23 mouse cellular contexts compared by ENCODE assay signal in the genomic region with DNA sequence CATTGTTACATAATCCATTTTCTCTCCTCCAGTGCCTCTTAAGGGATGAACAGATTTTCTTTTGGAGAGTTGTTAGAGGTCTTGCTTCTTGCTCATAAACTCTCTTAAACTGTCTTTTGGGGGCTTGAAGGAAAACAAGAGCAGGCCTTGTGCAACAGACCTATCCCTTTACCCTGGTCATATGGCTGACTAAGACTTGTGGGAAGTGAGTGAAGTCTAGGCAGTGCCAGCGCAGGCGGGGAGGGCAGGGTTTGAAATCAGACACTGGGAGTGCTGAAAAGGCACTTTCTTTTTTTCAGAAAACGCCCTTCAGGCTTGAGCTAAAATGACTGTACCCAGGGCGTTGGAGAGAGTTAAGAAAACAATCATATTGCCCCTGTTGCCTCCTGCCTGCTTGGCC. TPM values are rescaled to one million over a fixed set of nuclear protein-coding genes. Genes with fewer than 3 reads are reported as not detected.
A peak's percentile ranks its signal among the peaks of the same experiment; 100 is the strongest.
DNase-seq lines count a peak whose midpoint lies in the region; ATAC-seq and TF ChIP-seq lines count a peak whose summit lies in the region.
"Had no signal": no experiment of that assay in that cellular context is flagged by ENCODE, and none has a peak within 500 bp of the region (broad histone marks: within the 10 kb centered on the region; RNA-seq: fewer than 3 reads in every experiment).

No protein-coding gene starts in this region.

- H3K27me3 ChIP-seq in spleen, adult 2 months (ENCODE audit: control insufficient read depth, insufficient read depth, low read length): no peaks in the 10 kb centered on the region
- no peaks in the 10 kb centered on the region for H3K27me3 ChIP-seq in CH12.LX (replicated peaks)
- no peaks in the 10 kb centered on the region for H3K27me3 ChIP-seq in hindbrain, postnatal 0 days (ENCODE audit: insufficient read depth, low read length)
- no peaks in the 10 kb centered on the region for H3K27me3 ChIP-seq in midbrain, embryonic 11.5 days (ENCODE audit: control insufficient read depth, insufficient read depth, low read length)
- H3K27me3 ChIP-seq: heart, embryonic 15.5 days; limb, embryonic 15.5 days; neural tube, embryonic 15.5 days had no signal

- no peak for TF ChIP-seq CTCF in spleen, adult 2 months (IDR thresholded peaks at IDR 0.05; ENCODE audit: extremely low read depth, insufficient read depth, insufficient read length, insufficient replicate concordance)
- TF ChIP-seq CTCF in CH12.LX (conservative IDR thresholded peaks at IDR 0.05 in 1 of 2, IDR thresholded peaks at IDR 0.05 in 1 of 2; ENCODE audit: low read depth in 2 of 2, low read length in 2 of 2): no peak
- TF ChIP-seq CTCF in hindbrain, postnatal 0 days (IDR thresholded peaks at IDR 0.05; ENCODE audit: low read depth): no peak

- H3K27ac ChIP-seq in spleen, adult 2 months (ENCODE audit: insufficient read depth, low read length): peak overlapping the region; percentile 67
- H3K27ac ChIP-seq in CH12.LX (ENCODE audit: insufficient read depth, low read depth): peak overlapping the region; percentile 64; the same call in 1 of the 2 replicates
- no peak overlapping the region for H3K27ac ChIP-seq in hindbrain, postnatal 0 days
- no peak overlapping the region for H3K27ac ChIP-seq in midbrain, embryonic 11.5 days (ENCODE audit: low read depth, low read length)
- H3K27ac ChIP-seq: heart, embryonic 15.5 days; hindbrain, embryonic 10.5 days; limb, embryonic 15.5 days; neural tube, embryonic 15.5 days had no signal

- peaks cover 9% of the 10 kb centered on the region; the same call in 1 of the 2 replicates for H3K4me1 ChIP-seq in spleen, adult 2 months (ENCODE audit: control insufficient read depth, insufficient read depth, insufficient read length)
- H3K4me1 ChIP-seq in CH12.LX (ENCODE audit: control insufficient read depth in 1 of 2, insufficient read depth in 2 of 2): peaks cover 10 to 61% of the 10 kb centered on the region in 2 experiments
- H3K4me1 ChIP-seq in hindbrain, postnatal 0 days (ENCODE audit: insufficient read depth, low read length): no peaks in the 10 kb centered on the region
- H3K4me1 ChIP-seq in midbrain, embryonic 11.5 days (ENCODE audit: control insufficient read depth, insufficient read depth, low read length): no peaks in the 10 kb centered on the region
- H3K4me1 ChIP-seq: heart, embryonic 15.5 days; hindbrain, embryonic 10.5 days; limb, embryonic 15.5 days; megakaryocyte, embryonic 14.5 days; neural tube, embryonic 15.5 days had no signal

- in situ Hi-C loops in CH12.LX (cut with MboI; ENCODE audit: low pct_ligation_motif_present, low pct_unique_long_range_greater_than_20kb, low sequenced_read_pairs): no loop called here

- H3K4me2 ChIP-seq in CH12.LX (ENCODE audit: insufficient read depth, low read depth, poor library complexity, severe bottlenecking): peak overlapping the region; percentile 95
- H3K4me2 ChIP-seq in hindbrain, postnatal 0 days (ENCODE audit: low read depth, low read length): no peak overlapping the region
- H3K4me2 ChIP-seq in midbrain, embryonic 11.5 days: no peak overlapping the region
- H3K4me2 ChIP-seq: heart, embryonic 15.5 days; limb, embryonic 15.5 days; neural tube, embryonic 15.5 days had no signal

- peak overlapping the region; percentile 49 for H3K4me3 ChIP-seq in spleen, adult 2 months (ENCODE audit: extremely low read depth, insufficient read depth, insufficient read length)
- peak overlapping the region; percentile 58 to 85 (median 81) for H3K4me3 ChIP-seq in CH12.LX (replicated peaks in 1 of 3; ENCODE audit: low read depth in 2 of 3, low read length in 2 of 3, poor library complexity in 1 of 3)
- no peak overlapping the region for H3K4me3 ChIP-seq in hindbrain, postnatal 0 days (ENCODE audit: low read length)
- H3K4me3 ChIP-seq in midbrain, embryonic 11.5 days (ENCODE audit: low read depth, low read length): no peak overlapping the region
- H3K4me3 ChIP-seq: heart, embryonic 15.5 days; hindbrain, embryonic 10.5 days; limb, embryonic 15.5 days; megakaryocyte, embryonic 14.5 days; neural tube, embryonic 15.5 days had no signal

- no peak for ATAC-seq in hindbrain, postnatal 0 days
- ATAC-seq in midbrain, embryonic 11.5 days (ENCODE audit: low FRiP score): no peak
- ATAC-seq: forebrain, embryonic 14.5 days; intestine, embryonic 16.5 days had no signal

- peaks cover 49% of the 10 kb centered on the region for H3K79me2 ChIP-seq in CH12.LX (replicated peaks; ENCODE audit: control insufficient read depth, extremely low read depth, insufficient read depth, poor library complexity, severe bottlenecking)

- TF ChIP-seq EP300 in CH12.LX (IDR thresholded peaks at IDR 0.05; ENCODE audit: low read length): no peak

- no peaks in the 10 kb centered on the region for H3K36me3 ChIP-seq in spleen, adult 2 months (ENCODE audit: control insufficient read depth, insufficient read depth, low read length)
- H3K36me3 ChIP-seq in CH12.LX (replicated peaks in 1 of 2; ENCODE audit: control insufficient read depth in 1 of 2, insufficient read depth in 1 of 2, low read length in 1 of 2): peaks cover 0 to 15% of the 10 kb centered on the region in 2 experiments
- H3K36me3 ChIP-seq in hindbrain, postnatal 0 days (ENCODE audit: insufficient read depth, low read length): no peaks in the 10 kb centered on the region
- no peaks in the 10 kb centered on the region for H3K36me3 ChIP-seq in midbrain, embryonic 11.5 days (ENCODE audit: control insufficient read depth, insufficient read depth, low read length)
- H3K36me3 ChIP-seq: heart, embryonic 15.5 days; hindbrain, embryonic 10.5 days; limb, embryonic 15.5 days; neural tube, embryonic 15.5 days had no signal

- peak overlapping the region; percentile 62 for H3K9ac ChIP-seq in CH12.LX (ENCODE audit: insufficient read depth, low read depth)
- H3K9ac ChIP-seq in hindbrain, postnatal 0 days (replicated peaks; ENCODE audit: low read length): no peak overlapping the region
- H3K9ac ChIP-seq in midbrain, embryonic 11.5 days (ENCODE audit: low read length): no peak overlapping the region
- H3K9ac ChIP-seq: heart, embryonic 15.5 days; limb, embryonic 15.5 days; neural tube, embryonic 15.5 days had no signal

- TF ChIP-seq RAD21 in CH12.LX (IDR thresholded peaks at IDR 0.05; ENCODE audit: low read depth, low read length): no peak

- dilution Hi-C loops in CH12.LX (cut with MboI; ENCODE audit: extremely low pct_ligation_motif_present, extremely low pct_unique_long_range_greater_than_20kb, low sequenced_read_pairs): no loop called here

- no peaks in the 10 kb centered on the region for H3K9me3 ChIP-seq in CH12.LX (replicated peaks; ENCODE audit: low read length)
- H3K9me3 ChIP-seq in hindbrain, postnatal 0 days (ENCODE audit: low read length): no peaks in the 10 kb centered on the region
- no peaks in the 10 kb centered on the region for H3K9me3 ChIP-seq in midbrain, embryonic 11.5 days (ENCODE audit: control insufficient read depth, low read length)
- H3K9me3 ChIP-seq: heart, embryonic 15.5 days; hindbrain, embryonic 10.5 days; limb, embryonic 15.5 days; megakaryocyte, embryonic 14.5 days; neural tube, embryonic 15.5 days had no signal

- DNase-seq in spleen, adult 2 months (ENCODE audit: low read depth in 1 of 2, low spot score in 2 of 2): no peak
- DNase-seq in spleen, postnatal 10 days (ENCODE audit: low spot score in 2 of 2): no peak
- DNase-seq in CH12.LX (ENCODE audit: extremely low read depth): peak; percentile 45
- DNase-seq in fibroblast of lung, adult 2 months (ENCODE audit: low read depth): peak; percentile 88
- no peak for DNase-seq in cerebellum, adult 9-10 months
- no peak for DNase-seq in hindbrain, postnatal 0 days (ENCODE audit: low spot score)
- no peak for DNase-seq in midbrain, embryonic 11.5 days (ENCODE audit: low spot score, missing footprints)
- DNase-seq: adrenal gland, postnatal 36 days; cerebellum, postnatal 14 days; kidney, postnatal 10 days; lung, adult 2 months; retina, postnatal 1 day had no signal

- 38% methylated on average over 4 of the region's 4 CpGs for WGBS in spleen, adult 2 months
- WGBS in hindbrain, postnatal 0 days: 66% methylated on average over 4 of the region's 4 CpGs
- WGBS in midbrain, embryonic 11.5 days: 58% methylated on average over 4 of the region's 4 CpGs

- no peak for TF ChIP-seq POLR2A in spleen, adult 2 months (IDR thresholded peaks at IDR 0.05; ENCODE audit: low read depth, low read length)
- TF ChIP-seq POLR2A in CH12.LX (IDR thresholded peaks at IDR 0.05; ENCODE audit: low read depth, low read length): no peak; the same call in 1 of the 2 replicates

TF ChIP-seq in CH12.LX, 34 proteins besides CTCF, POLR2A, EP300 and RAD21 (continues in another document):
- no peak for TF ChIP-seq E2F4 (IDR thresholded peaks at IDR 0.05; ENCODE audit: insufficient replicate concordance, low read depth, low read length)
- TF ChIP-seq CHD1 (IDR thresholded peaks at IDR 0.05; ENCODE audit: low read depth, low read length): 0 out of 2 replicates have a peak, but pooled peaks have one; percentile 31
- TF ChIP-seq HCFC1 (IDR thresholded peaks at IDR 0.05; ENCODE audit: low read depth, low read length): no peak
- TF ChIP-seq MAZ (IDR thresholded peaks at IDR 0.05; ENCODE audit: low read depth, low read length): peak; percentile 50; the same call in 1 of the 2 replicates
- TF ChIP-seq MAFK (IDR thresholded peaks at IDR 0.05; ENCODE audit: insufficient replicate concordance, low read length): 0 out of 2 replicates have a peak, but pooled peaks have one; percentile 58
- no peak for TF ChIP-seq ZC3H11A (IDR thresholded peaks at IDR 0.05; ENCODE audit: low read depth, low read length)
- no peak for TF ChIP-seq KAT2A (IDR thresholded peaks at IDR 0.05; ENCODE audit: insufficient replicate concordance, low read length)
- no peak for TF ChIP-seq BHLHE40 (IDR thresholded peaks at IDR 0.05; ENCODE audit: low read depth, low read length)
- peak; percentile 30; the same call in 1 of the 2 replicates for TF ChIP-seq MXI1 (IDR thresholded peaks at IDR 0.05; ENCODE audit: low read depth, low read length)

RNA-seq across cellular contexts. Expression of a gene that starts 1.8 kb away (rescaled TPM):
- polyA plus RNA-seq in spleen, adult 2 months (2012; rRNA removed): 171 and 264 TPM in 2 replicates
- total RNA-seq in CH12.LX (2012; rRNA removed) (87.4 and 108 TPM in 2 replicates), CH12.LX (2014; rRNA removed) (173 and 183 TPM in 2 replicates)
- polyA plus RNA-seq in CH12.LX (2012; ENCODE audit: insufficient read length, low read depth): 255 and 303 TPM in 2 replicates
- total RNA-seq in hindbrain, postnatal 0 days (2014; rRNA removed): 0.18 and 0.37 TPM in 2 replicates
- 0.20 and 0.23 TPM in 2 replicates for polyA plus RNA-seq in hindbrain, postnatal 0 days (2015; fragmentation: Nextera tagmentation; extraction: Ambion mirVana)
- 0.05 TPM in 1 of 2 replicates, not detected in the other for polyA plus RNA-seq in midbrain, embryonic 11.5 days (2014; fragmentation: Nextera tagmentation; extraction: Ambion mirVana)
- total RNA-seq: adrenal gland, postnatal 36 days; granulocyte monocyte progenitor cell, adult 5-6 weeks; left cerebral cortex, postnatal 10 days; MEL had no signal
- polyA plus RNA-seq: hindbrain, embryonic 10.5 days had no signal

RNA-seq across cellular contexts. Expression of a gene that starts 50.0 kb away (rescaled TPM):
- polyA plus RNA-seq in spleen, adult 2 months (2012; rRNA removed): 0.02 and 0.06 TPM in 2 replicates
- total RNA-seq in CH12.LX (2012; rRNA removed) (0.38 and 0.42 TPM in 2 replicates), CH12.LX (2014; rRNA removed) (0.23 TPM in 2 replicates)
- polyA plus RNA-seq in CH12.LX (2012; ENCODE audit: insufficient read length, low read depth): 0.74 and 0.77 TPM in 2 replicates
- not detected in 2 replicates for total RNA-seq in hindbrain, postnatal 0 days (2014; rRNA removed)
- polyA plus RNA-seq in hindbrain, postnatal 0 days (2015; fragmentation: Nextera tagmentation; extraction: Ambion mirVana): 0.04 TPM in 1 of 2 replicates, not detected in the other
- polyA plus RNA-seq in midbrain, embryonic 11.5 days (2014; fragmentation: Nextera tagmentation; extraction: Ambion mirVana): not detected in 2 replicates
- total RNA-seq: adrenal gland, postnatal 36 days; left cerebral cortex, postnatal 10 days; MEL; monocyte, adult 5-6 weeks had no signal
- polyA plus RNA-seq: forebrain, embryonic 14.5 days; limb, embryonic 15.5 days; neural tube, embryonic 15.5 days had no signal

Comparison
In these comparisons a context has a peak if more than half of its experiments do, and no peak if none do; other contexts are left out.
1. DNase-seq: peak in CH12.LX (single experiment) and fibroblast of lung, adult 2 months (single experiment); none in spleen, adult 2 months (0 of 2), spleen, postnatal 10 days (0 of 2), cerebellum, adult 9-10 months (single experiment), hindbrain, postnatal 0 days (single experiment) and midbrain, embryonic 11.5 days (single experiment).
2. H3K27ac ChIP-seq: peak in spleen, adult 2 months (single experiment) and CH12.LX (single experiment); none in hindbrain, postnatal 0 days (single experiment) and midbrain, embryonic 11.5 days (single experiment).
3. H3K4me3 ChIP-seq: peak in spleen, adult 2 months (single experiment) and CH12.LX (3 of 3); none in hindbrain, postnatal 0 days (single experiment) and midbrain, embryonic 11.5 days (single experiment).
4. RNA of a gene that starts 1.8 kb away (polyA plus RNA-seq): 255 to 303 TPM in CH12.LX and 171 to 264 TPM in spleen, adult 2 months; 0.20 to 0.23 TPM in hindbrain, postnatal 0 days and 0.05 TPM in midbrain, embryonic 11.5 days; every median in the first group is over 100 times any median in the second.